Mouse (Mus musculus) megakaryocyte, embryonic 14.5 days (primary cell): Measurements from ENCODE around the gene Rabl3.

ENCODE experiments used
- FLI1 ChIP-seq: IDR thresholded peaks from 2 replicates; pipeline ENCODE4 v1.6.1; 2012; ENCODE audit warnings: low read length, inconsistent platforms, mixed read lengths
- GATA1 ChIP-seq: IDR thresholded peaks from 3 replicates; pipeline ENCODE4 v1.6.1; 2012; ENCODE audit warnings: mixed read lengths, low read length, inconsistent platforms, borderline replicate concordance

- no peak for TF ChIP-seq GATA1
- no peak for TF ChIP-seq FLI1
Measured at GRCm38 (mm10) chr16:37598463-37598862, 58.8 kb downstream of the Rabl3 start.
